Mouse (Mus musculus) layer of hippocampus, postnatal 14 days (tissue): ENCODE measurements at regions not wholly inside any gene's neighbourhood (a gene's known extent, or its start where the extent isn't known, plus 50 kb on each side); places are given as distances from the start of the nearest gene placed in this dataset.

Experiments used
- DNase-seq, 2 experiments: peaks; one replicate each; pipeline ENCODE4 v3.0.0; 2021 to 2022; ENCODE audit warnings: low spot score in 2 of 2, mixed read lengths in 1 of 2

GRCm38 (mm10) chr7:117882803-117883202 is 233.2 kb downstream of the Rps15a start:
- DNase-seq, result peak; percentile 80 to 89

DNA sequence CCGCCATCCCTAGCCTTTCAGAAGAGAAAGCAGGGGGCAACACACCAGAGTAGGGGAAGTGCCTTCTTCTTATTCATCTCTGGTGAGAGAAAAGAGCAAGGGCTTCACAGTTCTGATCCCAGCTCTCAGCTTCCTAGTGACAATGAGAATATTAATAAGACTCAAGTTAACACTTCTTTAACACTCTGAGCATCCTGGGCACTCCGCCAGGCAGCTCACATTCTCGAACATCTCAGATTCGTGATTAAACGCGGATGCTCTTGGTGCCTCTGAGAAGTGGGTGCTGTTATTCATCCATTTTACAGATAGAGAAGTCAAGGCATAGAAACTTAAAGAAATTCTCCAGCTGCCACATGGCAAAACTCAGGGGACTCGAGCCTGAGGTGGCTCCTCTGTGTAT is 237.1 kb downstream of the Rps15a start:
- DNase-seq, result no peak

GRCm38 (mm10) chr7:117875241-117875640 is 240.7 kb downstream of the Rps15a start:
- no peak for DNase-seq

- DNase-seq, result no peak
Measured at GRCm38 (mm10) chr7:117859419-117859818, 256.6 kb downstream of the Rps15a start.

DNA sequence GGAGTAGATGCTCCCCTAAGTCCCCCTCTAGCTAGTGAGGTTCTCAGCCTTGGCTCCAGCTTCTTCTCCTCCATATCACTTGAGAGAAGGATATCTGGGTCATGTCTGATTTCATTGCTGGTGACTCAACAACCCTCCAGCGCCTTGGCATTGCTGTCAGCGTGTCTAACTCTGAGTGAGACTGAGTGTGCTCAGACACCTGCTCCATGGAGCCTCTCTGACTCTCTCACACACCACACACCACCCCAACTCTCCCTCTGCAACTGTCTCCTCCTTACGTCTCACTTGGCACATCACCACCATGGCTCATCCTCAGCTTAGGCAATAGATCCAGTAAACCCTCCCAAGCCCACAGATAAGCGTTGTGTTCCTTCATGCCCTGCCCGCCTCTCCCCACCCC is 260.0 kb downstream of the Rps15a start:
- DNase-seq, result no peak

DNA sequence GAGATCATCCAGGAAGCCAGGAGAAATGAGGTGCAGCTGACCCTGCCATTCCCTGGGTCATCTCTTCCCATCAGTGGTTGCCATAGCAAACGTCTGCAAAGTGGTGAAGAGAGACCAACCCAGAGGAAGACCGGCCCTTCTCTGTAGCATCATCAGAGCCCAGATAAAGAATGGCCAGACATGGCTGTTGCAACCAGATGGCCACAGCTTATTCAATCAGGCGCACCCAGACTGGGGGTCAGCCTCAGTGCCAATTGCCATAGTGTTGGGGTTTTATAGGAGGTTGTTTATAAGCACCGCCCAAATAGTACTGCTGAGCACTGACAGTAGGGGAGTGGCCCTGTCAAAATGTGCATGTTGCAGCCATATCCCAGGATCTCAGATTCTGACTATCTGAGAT is 262.3 kb downstream of the Rps15a start:
- DNase-seq, result no peak

DNA sequence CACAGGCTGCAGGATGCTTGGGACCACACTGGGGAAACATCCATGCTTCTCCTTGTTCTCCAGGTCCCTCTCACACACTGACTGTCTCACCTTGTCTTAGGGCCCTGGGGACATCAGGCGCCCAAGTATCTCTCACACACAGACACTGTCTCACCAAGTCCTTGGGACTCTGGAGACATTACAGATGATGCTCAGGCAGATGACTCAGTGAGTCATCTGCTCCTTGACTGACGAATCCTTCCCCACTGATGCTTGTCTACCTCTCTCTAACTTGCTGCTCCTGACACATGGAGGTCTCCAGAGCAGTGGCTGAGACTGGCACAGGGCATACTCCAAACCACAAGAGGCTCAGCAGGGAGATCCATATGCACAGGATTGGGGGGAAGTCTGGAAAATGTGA is 263.1 kb downstream of the Rps15a start:
- no peak for DNase-seq

- no peak for DNase-seq
Measured at GRCm38 (mm10) chr7:117850822-117851221, 265.2 kb downstream of the Rps15a start.

DNA sequence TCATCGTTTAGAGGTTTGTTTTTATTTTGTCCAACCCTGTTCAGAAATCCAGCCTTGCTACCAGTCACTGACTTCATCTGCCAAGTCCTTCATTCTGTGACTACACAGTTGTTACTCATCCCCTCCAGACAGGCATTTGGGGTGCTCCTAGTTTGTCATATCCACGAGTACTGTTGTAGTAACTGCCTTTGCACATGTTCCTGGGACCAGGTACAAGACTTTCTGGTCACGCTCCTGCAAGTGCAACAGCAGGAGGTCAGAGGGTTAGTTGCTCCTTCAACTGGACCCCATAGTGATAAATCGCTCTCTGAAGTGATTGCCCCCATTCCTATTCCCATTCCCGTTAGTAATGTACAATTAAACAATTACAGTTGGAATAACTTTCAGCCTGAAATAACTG is 269.9 kb downstream of the Rps15a start:
- DNase-seq, result no peak

DNA sequence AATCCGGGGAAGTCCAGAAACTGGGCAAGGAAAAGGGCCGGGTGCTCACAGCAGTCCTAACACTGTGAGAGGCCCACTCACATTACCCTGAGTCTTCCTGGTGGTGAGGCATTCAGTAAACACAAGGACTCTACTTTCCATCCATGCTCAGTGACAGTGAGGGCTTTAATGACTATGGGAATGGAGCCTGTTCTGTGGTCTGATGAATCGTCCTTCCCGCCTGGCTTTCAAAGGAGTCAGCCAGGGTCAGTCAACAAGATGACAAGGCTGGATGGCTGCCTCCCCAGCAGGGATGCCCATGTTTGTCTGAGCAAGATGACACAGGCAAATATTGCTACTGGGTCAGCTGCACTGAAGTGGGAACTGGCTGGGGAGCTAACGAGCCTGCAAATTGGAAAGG is 273.2 kb downstream of the Rps15a start:
- DNase-seq, result peak in 1 of 2 experiments; percentile 10

GRCm38 (mm10) chr7:117795035-117795434 is 321.0 kb downstream of the Rps15a start:
- no peak for DNase-seq

DNA sequence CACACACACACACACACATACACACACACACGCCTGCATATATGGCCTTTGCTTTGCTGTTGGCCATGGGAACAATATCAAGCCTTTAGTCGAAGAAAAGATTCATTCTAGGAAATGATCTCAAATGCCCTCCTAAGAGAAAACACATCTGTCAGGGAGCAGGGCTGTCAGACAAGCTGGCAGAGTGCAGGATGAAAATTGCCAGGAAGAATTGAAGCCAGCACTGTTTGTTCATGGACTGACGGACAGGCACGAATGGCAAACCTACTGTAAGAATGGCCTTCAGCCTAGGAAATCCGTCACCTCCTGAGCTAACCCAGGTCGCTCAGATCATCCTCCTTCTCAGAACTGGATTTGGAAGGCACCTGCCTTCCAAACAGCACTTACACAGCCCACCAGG is 322.0 kb downstream of the Rps15a start:
- peak in 1 of 2 experiments; percentile 5 for DNase-seq

DNA sequence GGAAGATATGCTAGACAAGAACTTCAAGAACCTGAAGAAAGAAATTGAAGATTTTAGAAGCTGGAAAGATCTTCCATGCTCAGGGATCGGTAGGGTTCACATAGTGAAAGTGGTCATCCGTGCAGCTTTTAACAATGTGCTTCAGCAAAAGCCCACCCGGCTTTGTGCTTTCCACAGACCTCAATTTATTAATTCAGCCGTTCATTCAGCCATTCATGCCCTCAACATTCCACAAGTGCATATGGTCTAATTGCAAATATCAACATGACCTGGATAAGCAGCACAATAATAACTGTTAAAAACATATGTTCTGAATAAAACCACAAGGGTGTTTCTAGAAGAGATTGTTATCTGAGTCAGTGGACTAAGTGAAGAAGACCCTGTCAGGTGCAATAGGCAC is 323.5 kb downstream of the Rps15a start:
- DNase-seq, result no peak

DNA sequence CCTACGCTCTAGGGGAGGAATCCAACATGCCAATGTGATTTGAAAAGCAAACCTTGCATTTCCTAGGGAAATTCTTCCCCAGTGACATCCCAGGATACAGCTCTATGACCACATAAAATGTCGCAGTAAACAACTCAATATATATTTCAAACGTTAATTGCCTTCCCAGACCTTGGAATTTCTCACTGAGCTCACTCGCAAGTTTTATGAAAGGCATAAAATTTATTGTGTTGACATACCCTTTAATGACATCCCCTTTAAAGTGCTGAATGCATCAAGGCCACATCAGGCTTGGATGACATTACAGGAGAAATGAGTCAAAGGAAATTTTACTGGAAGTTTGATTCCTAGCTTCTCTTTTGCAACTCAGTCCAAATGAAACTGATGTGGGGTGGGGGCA is 337.0 kb downstream of the Rps15a start:
- no peak for DNase-seq

DNA sequence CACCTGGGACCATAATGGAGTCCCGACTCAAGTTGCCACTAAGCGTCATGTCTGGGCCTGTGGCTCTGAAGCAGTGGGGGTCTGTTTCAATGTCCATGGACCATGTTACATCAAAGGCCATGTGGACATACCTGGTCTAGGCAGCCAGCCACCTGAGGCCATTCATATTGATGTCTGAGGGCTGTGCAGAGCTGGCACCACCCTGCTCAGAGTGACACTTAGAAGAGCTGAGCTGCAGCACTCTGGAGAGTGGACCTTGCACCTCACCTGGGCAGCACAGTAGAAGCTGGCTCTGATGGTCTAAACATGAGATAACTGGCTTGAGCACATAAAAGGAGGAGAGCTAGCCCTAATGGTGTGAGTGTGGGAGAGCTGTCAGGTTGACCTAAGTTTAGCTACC is 338.1 kb downstream of the Rps15a start:
- DNase-seq, result no peak

- DNase-seq, result no peak
Measured at GRCm38 (mm10) chr7:117771836-117772235, 344.2 kb downstream of the Rps15a start.

- DNase-seq, result no peak
Measured at GRCm38 (mm10) chr7:117759506-117759905, 356.5 kb downstream of the Rps15a start.

GRCm38 (mm10) chr7:117757033-117757432 is 359.0 kb downstream of the Rps15a start:
- no peak for DNase-seq

GRCm38 (mm10) chr7:117755830-117756229 is 360.2 kb downstream of the Rps15a start:
- no peak for DNase-seq

GRCm38 (mm10) chr7:117753296-117753695 is 362.7 kb downstream of the Rps15a start:
- DNase-seq, result peak; percentile 47 to 70

DNA sequence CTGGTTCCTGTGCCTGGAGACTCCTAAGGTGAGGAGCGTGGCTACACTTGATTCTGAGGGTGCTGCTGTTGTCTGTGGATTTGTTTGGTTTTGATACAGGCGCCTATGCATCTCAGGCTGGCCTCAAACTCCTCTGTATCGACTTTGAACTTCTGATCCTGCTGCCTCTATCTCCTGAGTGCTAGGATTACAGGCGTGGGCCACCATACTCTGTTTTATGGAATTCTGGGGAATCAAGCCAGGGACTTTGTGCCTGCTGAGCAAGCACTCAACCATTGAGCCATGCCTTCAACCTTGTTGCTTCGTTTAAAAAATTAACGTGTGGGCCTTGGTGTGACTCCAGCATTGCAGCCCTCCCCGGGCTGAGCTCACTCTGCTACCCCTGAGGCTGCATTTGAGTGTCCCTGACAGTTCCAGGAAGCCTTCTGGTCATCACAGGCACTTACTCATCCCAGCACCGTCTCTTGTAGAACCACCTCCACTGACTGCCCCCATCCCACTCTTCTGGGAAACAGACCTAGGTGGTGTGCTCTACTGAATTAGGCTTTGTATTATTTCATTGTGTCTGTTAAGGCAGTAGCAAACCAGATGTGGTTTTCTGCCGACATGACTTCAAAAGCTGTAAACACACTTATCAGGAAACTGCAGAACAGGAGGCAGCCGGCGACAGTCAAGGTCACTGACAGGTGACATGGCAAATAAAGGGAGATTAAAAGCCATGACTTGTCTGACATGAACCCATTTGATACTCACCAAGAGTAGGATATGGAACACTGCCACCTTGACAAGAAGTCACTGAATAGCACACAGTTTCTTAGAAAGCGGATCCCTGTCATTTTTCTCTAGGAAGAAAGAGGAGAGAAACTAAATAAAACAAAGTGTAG is 363.4 kb downstream of the Rps15a start:
- DNase-seq, result no peak

DNA sequence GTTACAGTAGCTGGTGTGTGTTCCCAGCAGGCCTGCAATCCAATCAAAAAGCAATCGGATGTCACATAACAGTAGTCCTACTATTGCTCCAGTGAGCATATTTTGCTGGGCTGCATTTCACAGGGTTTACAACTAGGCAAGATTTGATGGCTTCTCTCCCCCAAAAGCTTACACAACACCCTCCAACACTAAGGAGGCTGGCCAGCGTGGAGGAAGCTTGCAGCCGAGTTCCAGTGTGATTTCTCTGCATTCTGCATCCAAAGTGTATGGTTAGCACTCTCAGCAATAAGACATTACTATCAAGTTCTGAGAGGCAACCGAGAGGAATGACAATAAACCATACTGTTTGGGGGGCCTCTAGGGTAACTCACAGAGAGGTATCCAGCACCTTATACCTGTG is 367.2 kb downstream of the Xylt1 start:
- DNase-seq, result no peak

DNA sequence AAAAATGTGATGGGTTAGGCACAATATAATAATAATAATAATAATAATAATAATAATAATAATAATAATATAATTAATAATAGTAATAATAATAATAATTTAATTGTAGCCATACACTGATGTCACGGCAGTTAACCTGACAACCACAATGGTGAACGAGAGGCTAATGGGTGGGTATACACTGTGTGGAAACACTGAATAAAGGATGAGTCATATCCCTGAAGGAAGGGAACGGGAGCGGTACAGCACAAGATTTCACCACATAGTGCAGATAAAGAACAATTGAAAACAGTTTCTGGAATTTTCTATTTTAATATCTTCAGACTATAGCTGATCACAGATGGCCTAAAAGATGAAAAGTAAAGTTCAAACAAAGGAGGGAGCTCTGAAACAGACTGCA is 365.6 kb downstream of the Xylt1 start:
- DNase-seq, result no peak
